Mouse (Mus musculus) megakaryocyte, embryonic 14.5 days (primary cell): ENCODE measurements around the gene Wnt7a.

Source experiments
- FLI1 ChIP-seq: IDR thresholded peaks from 2 replicates; pipeline ENCODE4 v1.6.1; 2012; ENCODE audit warnings: low read length, inconsistent platforms, mixed read lengths
- GATA1 ChIP-seq: IDR thresholded peaks from 3 replicates; pipeline ENCODE4 v1.6.1; 2012; ENCODE audit warnings: mixed read lengths, low read length, inconsistent platforms, borderline replicate concordance

- TF ChIP-seq GATA1 (no peak), FLI1 (no peak)
These were observed 29.4 kb upstream of the Wnt7a start for GRCm38 (mm10) chr6:91440474-91441144.
